Mouse (Mus musculus) bone marrow, adult 2 months (tissue): ENCODE results near the gene Ltf. TPM values are rescaled to one million over a fixed set of nuclear protein-coding genes. Genes with fewer than 3 reads are reported as not detected.

ENCODE experiments used
- H3K27ac ChIP-seq: fragments of 200-500 bp; 2 replicates; pipeline ENCODE4 v1.5.1; 2012; ENCODE audit warnings: low read depth, mild to moderate bottlenecking, control low read depth, inconsistent platforms, low read length; ENCODE audit not compliant: control insufficient read depth, poor library complexity, insufficient read depth
- H3K4me1 ChIP-seq: fragments of 200-500 bp; 2 replicates; pipeline ENCODE4 v1.6.1; 2011; ENCODE audit warnings: low read length; ENCODE audit not compliant: control insufficient read depth, insufficient read depth
- H3K4me3 ChIP-seq: fragments of 200-500 bp; replicated peaks from 2 replicates; pipeline ENCODE3; 2011; ENCODE audit warnings: mild to moderate bottlenecking, low read depth, low read length, control low read depth; ENCODE audit not compliant: control insufficient read depth
- CTCF ChIP-seq: fragments of 200-500 bp; IDR thresholded peaks from 2 replicates; pipeline ENCODE4 v1.5.1; 2011; ENCODE audit warnings: low read length, control low read depth; ENCODE audit not compliant: control insufficient read depth, insufficient read depth
- POLR2A ChIP-seq: fragments of 200-500 bp; IDR thresholded peaks from 2 replicates; pipeline ENCODE4 v1.6.1; 2011; ENCODE audit warnings: low read depth, mild to moderate bottlenecking, control low read depth, low read length, borderline replicate concordance; ENCODE audit not compliant: control insufficient read depth
- WGBS: fragments of 180-500 bp; shearing (Covaris S2); methylation state at CpG from one replicate; pipeline ENCODE4 v1.1.7; 2018; 5-methylcytosine and 5-hydroxymethylcytosine counted together
- polyA plus RNA-seq: library from polyadenylated mRNA; stranded (reverse); fragments of >200 nt; gene quantifications from 2 replicates; pipeline ENCODE4 v1.2.4, GENCODE M21; 2011; ENCODE audit warnings: low replicate concordance; ENCODE audit not compliant: missing spikeins, insufficient read depth, insufficient read length

Gene Ltf
- polyA plus RNA-seq, result 633 and 1,953 TPM in 2 replicates

- H3K4me3 ChIP-seq, result peak within 1 kb of the TSS; percentile 68
- no peaks in the 10 kb centered on the region; the same call in 1 of the 2 replicates for H3K4me1 ChIP-seq
- TF ChIP-seq POLR2A, result no peak; the same call in 1 of the 2 replicates
- no peak for TF ChIP-seq CTCF
- 18% methylated on average over 5 of the region's 5 CpGs for WGBS
- peak within 1 kb of the TSS; percentile 81 for H3K27ac ChIP-seq
Observed at GRCm38 (mm10) chr9:111019022-111019421, at the start of gene Ltf. Gene Ltf (plus strand): TSS chr9:111019271.

- 89% methylated on average over 11 of the region's 11 CpGs for WGBS
- H3K4me3 ChIP-seq, result no peak overlapping the region
- no peak overlapping the region for H3K27ac ChIP-seq
- H3K4me1 ChIP-seq, result no peaks in the 10 kb centered on the region
- TF ChIP-seq POLR2A, result no peak
Observed at GRCm38 (mm10) chr9:110979411-110979810, 39.7 kb upstream of the Ltf start.

GRCm38 (mm10) chr9:110982351-110982750, 36.7 kb upstream of the Ltf start:
- Histone ChIP-seq H3K27ac (no peak overlapping the region), H3K4me3 (no peak overlapping the region), H3K4me1 (no peaks in the 10 kb centered on the region; the same call in 1 of the 2 replicates)
- TF ChIP-seq POLR2A, result no peak
- TF ChIP-seq CTCF, result no peak
- WGBS, result 59% methylated on average over 4 of the region's 4 CpGs

- no peak overlapping the region for H3K4me3 ChIP-seq
- whole genome bisulfite sequencing, result 92% methylated on average over 9 of the region's 9 CpGs
- H3K27ac ChIP-seq, result no peak overlapping the region
- H3K4me1 ChIP-seq, result no peaks in the 10 kb centered on the region; the same call in 1 of the 2 replicates
- TF ChIP-seq POLR2A, result no peak
- TF ChIP-seq CTCF, result no peak
Observed at GRCm38 (mm10) chr9:110984096-110984495, 35.0 kb upstream of the Ltf start.

- 90% methylated on average over 5 of the region's 5 CpGs for WGBS
- Histone ChIP-seq H3K4me1 (no peaks in the 10 kb centered on the region; the same call in 1 of the 2 replicates), H3K27ac (no peak overlapping the region), H3K4me3 (no peak overlapping the region)
- TF ChIP-seq CTCF (no peak), POLR2A (no peak)
Observed at GRCm38 (mm10) chr9:110985541-110985940, 33.5 kb upstream of the Ltf start.

- no peak overlapping the region for H3K27ac ChIP-seq
- H3K4me3 ChIP-seq, result no peak overlapping the region
- TF ChIP-seq POLR2A (no peak), CTCF (no peak)
- WGBS, result 75% methylated on average over 8 of the region's 8 CpGs
- no peaks in the 10 kb centered on the region; the same call in 1 of the 2 replicates for H3K4me1 ChIP-seq
Observed at GRCm38 (mm10) chr9:110985951-110986350, 33.1 kb upstream of the Ltf start.

- no peaks in the 10 kb centered on the region; the same call in 1 of the 2 replicates for H3K4me1 ChIP-seq
- H3K27ac ChIP-seq, result no peak overlapping the region
- no peak for TF ChIP-seq POLR2A
- no peak overlapping the region for H3K4me3 ChIP-seq
- WGBS, result 85% methylated on average over 4 of the region's 4 CpGs
Observed at GRCm38 (mm10) chr9:110987331-110987730, 31.7 kb upstream of the Ltf start.

GRCm38 (mm10) chr9:110988078-110988477, 31.0 kb upstream of the Ltf start:
- no peak overlapping the region for H3K4me3 ChIP-seq
- TF ChIP-seq CTCF (no peak), POLR2A (no peak)

GRCm38 (mm10) chr9:110989141-110989540, 29.9 kb upstream of the Ltf start:
- TF ChIP-seq POLR2A (no peak), CTCF (no peak)
- 72% methylated on average over 4 of the region's 4 CpGs for WGBS
- Histone ChIP-seq H3K27ac (no peak overlapping the region), H3K4me3 (no peak overlapping the region), H3K4me1 (no peaks in the 10 kb centered on the region; the same call in 1 of the 2 replicates)

More at GRCm38 (mm10) chr9:110988078-110988477, 31.0 kb upstream of the Ltf start:
- 58% methylated on average over 3 of the region's 3 CpGs for WGBS
- no peaks in the 10 kb centered on the region; the same call in 1 of the 2 replicates for H3K4me1 ChIP-seq
- H3K27ac ChIP-seq, result no peak overlapping the region
